Mouse (Mus musculus): ENCODE results near the gene Ltbp4. TPM values are rescaled to one million over a fixed set of nuclear protein-coding genes. Genes with fewer than 3 reads are reported as not detected.

The Ltbp4 gene
- polyA plus RNA-seq, 1 experiment: 76.9 TPM

DNA sequence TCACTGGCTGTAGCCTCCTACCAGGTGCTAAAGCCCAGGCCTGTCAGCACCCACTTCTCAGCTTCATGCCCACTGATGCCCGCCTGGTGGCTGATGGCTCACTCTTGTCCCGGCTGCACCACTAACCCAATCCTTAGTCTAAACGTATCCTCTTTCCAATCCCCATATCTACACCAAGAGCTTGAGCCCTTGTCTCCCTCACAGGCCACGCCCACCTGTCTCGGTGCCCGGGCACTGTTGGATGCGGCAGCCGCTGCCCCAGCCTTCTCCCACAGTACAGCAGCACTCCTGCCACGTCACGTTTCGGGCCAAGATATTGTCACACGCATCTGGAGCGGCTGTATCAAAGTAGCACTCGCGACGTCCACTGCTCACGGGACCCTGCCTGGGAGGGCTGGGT is 27.2 kb downstream of the Ltbp4 start:
- no peaks in the 10 kb centered on the region for H3K27me3 ChIP-seq (replicated peaks; ENCODE audit: control insufficient read depth, insufficient read depth, low read length)
- no peaks in the 10 kb centered on the region for H3K36me3 ChIP-seq (ENCODE audit: control insufficient read depth, insufficient read depth, low read length)
- peak; percentile 38 for DNase-seq
- peaks cover 4% of the 10 kb centered on the region; the same call in 1 of the 2 replicates for H3K4me1 ChIP-seq (ENCODE audit: control insufficient read depth, insufficient read depth, low read length)
- H3K27ac ChIP-seq (ENCODE audit: insufficient read depth, low read depth, low read length): no peak overlapping the region
- no peak for TF ChIP-seq CTCF (conservative IDR thresholded peaks at IDR 0.05; ENCODE audit: insufficient read depth, insufficient read length, low read depth, low read length)
- no peak overlapping the region for H3K4me3 ChIP-seq (ENCODE audit: insufficient read depth, low read depth, low read length)
- WGBS: 18% methylated on average over 17 of the region's 17 CpGs

GRCm38 (mm10) chr7:27309832-27310231 is 27.7 kb downstream of the Ltbp4 start:
- H3K27me3 ChIP-seq (replicated peaks; ENCODE audit: control insufficient read depth, insufficient read depth, low read length): no peaks in the 10 kb centered on the region
- 64% methylated on average over 3 of the region's 3 CpGs for WGBS
- H3K4me3 ChIP-seq (ENCODE audit: insufficient read depth, low read depth, low read length): no peak overlapping the region
- no peak for DNase-seq
- H3K36me3 ChIP-seq (ENCODE audit: control insufficient read depth, insufficient read depth, low read length): no peaks in the 10 kb centered on the region
- H3K27ac ChIP-seq (ENCODE audit: insufficient read depth, low read depth, low read length): no peak overlapping the region
- H3K4me1 ChIP-seq (ENCODE audit: control insufficient read depth, insufficient read depth, low read length): peaks cover 4% of the 10 kb centered on the region; the same call in 1 of the 2 replicates
- TF ChIP-seq POLR2A (IDR thresholded peaks at IDR 0.05; ENCODE audit: low read depth, low read length): no peak
- TF ChIP-seq CTCF (conservative IDR thresholded peaks at IDR 0.05; ENCODE audit: insufficient read depth, insufficient read length, low read depth, low read length): no peak

GRCm38 (mm10) chr7:27308821-27309549 is 28.5 kb downstream of the Ltbp4 start:
- Histone ChIP-seq H3K4me1 (ENCODE audit: control insufficient read depth, insufficient read depth, low read length) (peaks cover 4% of the 10 kb centered on the region; the same call in 1 of the 2 replicates), H3K27me3 (replicated peaks; ENCODE audit: control insufficient read depth, insufficient read depth, low read length) (no peaks in the 10 kb centered on the region), H3K36me3 (ENCODE audit: control insufficient read depth, insufficient read depth, low read length) (no peaks in the 10 kb centered on the region), H3K4me3 (ENCODE audit: insufficient read depth, low read depth, low read length) (peak overlapping the region; percentile 41; the same call in 1 of the 2 replicates), H3K27ac (ENCODE audit: insufficient read depth, low read depth, low read length) (no peak overlapping the region)
- DNase-seq: peak; percentile 55
- 13% methylated on average over 28 of the region's 28 CpGs for WGBS
- TF ChIP-seq POLR2A (IDR thresholded peaks at IDR 0.05; ENCODE audit: low read depth, low read length) (no peak), CTCF (conservative IDR thresholded peaks at IDR 0.05; ENCODE audit: insufficient read depth, insufficient read length, low read depth, low read length) (no peak)

- no peaks in the 10 kb centered on the region for H3K36me3 ChIP-seq (ENCODE audit: control insufficient read depth, insufficient read depth, low read length)
- H3K27ac ChIP-seq (ENCODE audit: insufficient read depth, low read depth, low read length): no peak overlapping the region
- H3K4me3 ChIP-seq (ENCODE audit: insufficient read depth, low read depth, low read length): no peak overlapping the region
- WGBS: 83% methylated on average over 9 of the region's 9 CpGs
- no peak for TF ChIP-seq POLR2A (IDR thresholded peaks at IDR 0.05; ENCODE audit: low read depth, low read length)
- no peak; the same call in 1 of the 2 replicates for TF ChIP-seq CTCF (conservative IDR thresholded peaks at IDR 0.05; ENCODE audit: insufficient read depth, insufficient read length, low read depth, low read length)
- no peaks in the 10 kb centered on the region for H3K27me3 ChIP-seq (replicated peaks; ENCODE audit: control insufficient read depth, insufficient read depth, low read length)
- H3K4me1 ChIP-seq (ENCODE audit: control insufficient read depth, insufficient read depth, low read length): peaks cover 4% of the 10 kb centered on the region; the same call in 1 of the 2 replicates
- no peak for DNase-seq
These were observed 29.9 kb downstream of the Ltbp4 start for GRCm38 (mm10) chr7:27307551-27307950.

GRCm38 (mm10) chr7:27306161-27307160 is 31.0 kb downstream of the Ltbp4 start:
- no peak overlapping the region for H3K4me3 ChIP-seq (ENCODE audit: insufficient read depth, low read depth, low read length)
- H3K27ac ChIP-seq (ENCODE audit: insufficient read depth, low read depth, low read length): no peak overlapping the region
- H3K4me1 ChIP-seq (ENCODE audit: control insufficient read depth, insufficient read depth, low read length): peaks cover 4% of the 10 kb centered on the region; the same call in 1 of the 2 replicates
- no peaks in the 10 kb centered on the region for H3K36me3 ChIP-seq (ENCODE audit: control insufficient read depth, insufficient read depth, low read length)
- 80% methylated on average over 24 of the region's 24 CpGs for WGBS
- no peak for DNase-seq
- H3K27me3 ChIP-seq (replicated peaks; ENCODE audit: control insufficient read depth, insufficient read depth, low read length): no peaks in the 10 kb centered on the region
- TF ChIP-seq POLR2A (IDR thresholded peaks at IDR 0.05; ENCODE audit: low read depth, low read length) (no peak), CTCF (conservative IDR thresholded peaks at IDR 0.05; ENCODE audit: insufficient read depth, insufficient read length, low read depth, low read length) (peak; percentile 69)

DNA sequence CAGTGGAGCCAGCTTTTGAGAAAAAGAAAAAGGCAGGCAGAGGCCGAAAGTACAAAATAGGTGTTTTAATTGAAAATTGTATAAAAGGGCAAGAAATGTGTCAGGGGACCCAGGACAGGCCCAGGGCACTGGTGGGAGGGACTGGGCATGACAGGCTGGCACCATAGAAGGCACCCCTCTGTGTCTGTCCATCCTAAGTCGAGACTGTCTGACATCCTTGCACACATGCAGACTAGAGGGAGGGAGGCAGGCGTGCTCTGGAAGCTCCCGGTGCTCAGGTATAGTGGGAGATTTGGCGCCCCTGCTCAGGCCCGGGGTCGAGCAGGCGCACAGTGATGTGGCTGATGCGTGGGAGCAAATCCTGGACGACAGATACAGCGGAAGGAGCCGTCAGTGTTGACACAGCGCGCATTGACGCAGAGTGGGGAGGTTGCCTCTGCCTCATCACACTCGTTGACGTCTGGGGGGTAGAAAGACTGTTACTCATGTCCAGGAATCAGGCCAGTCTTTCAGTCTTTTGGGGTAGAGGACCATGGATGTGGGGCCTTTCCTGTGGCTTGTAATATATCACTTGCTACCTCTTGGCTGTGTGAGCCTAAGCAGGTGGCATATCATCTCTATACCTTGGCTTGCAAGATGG is 32.3 kb downstream of the Ltbp4 start:
- H3K27ac ChIP-seq (ENCODE audit: insufficient read depth, low read depth, low read length): no peak overlapping the region
- no peak overlapping the region for H3K4me3 ChIP-seq (ENCODE audit: insufficient read depth, low read depth, low read length)
- DNase-seq: no peak
- 83% methylated on average over 17 of the region's 17 CpGs for WGBS
- no peaks in the 10 kb centered on the region for H3K27me3 ChIP-seq (replicated peaks; ENCODE audit: control insufficient read depth, insufficient read depth, low read length)
- no peaks in the 10 kb centered on the region for H3K36me3 ChIP-seq (ENCODE audit: control insufficient read depth, insufficient read depth, low read length)
- H3K4me1 ChIP-seq (ENCODE audit: control insufficient read depth, insufficient read depth, low read length): peaks cover under 1% of the 10 kb centered on the region; the same call in 1 of the 2 replicates
- TF ChIP-seq CTCF (conservative IDR thresholded peaks at IDR 0.05; ENCODE audit: insufficient read depth, insufficient read length, low read depth, low read length) (no peak), POLR2A (IDR thresholded peaks at IDR 0.05; ENCODE audit: low read depth, low read length) (no peak)

All from kidney, adult 2 months (tissue).